Mouse (Mus musculus) liver, embryonic 16.5 days (tissue): ENCODE data around the gene Jun. TPM values are rescaled to one million over a fixed set of nuclear protein-coding genes. Genes with fewer than 3 reads are reported as not detected.

Experiments used
- ATAC-seq: fragments of 200-750 bp; cut with Nextera tagmentation; 2 replicates; pipeline ENCODE4 v1.8.0; 2017; ENCODE audit warnings: low read depth, mild to moderate bottlenecking, moderate number of reproducible peaks, moderate library complexity
- H3K27ac ChIP-seq: fragments of 300-500 bp; sonication (generic); 2 replicates; pipeline ENCODE4 v1.5.1; 2014; ENCODE audit warnings: mild to moderate bottlenecking, low read length
- H3K27me3 ChIP-seq: fragments of 300-500 bp; sonication (generic); 2 replicates; pipeline ENCODE4 v1.6.1; 2014; ENCODE audit warnings: low read depth, low read length, mixed read lengths; ENCODE audit not compliant: control insufficient read depth, insufficient read depth
- H3K36me3 ChIP-seq: fragments of 300-500 bp; sonication (generic); 2 replicates; pipeline ENCODE4 v1.6.1; 2014; ENCODE audit warnings: mild to moderate bottlenecking; ENCODE audit not compliant: control insufficient read depth, insufficient read depth
- H3K4me1 ChIP-seq: fragments of 300-500 bp; sonication (generic); 2 replicates; pipeline ENCODE4 v1.6.1; 2014; ENCODE audit warnings: low read depth, low read length, mixed read lengths; ENCODE audit not compliant: control insufficient read depth
- H3K4me2 ChIP-seq: fragments of 300-500 bp; sonication (generic); 2 replicates; pipeline ENCODE4 v1.6.1; 2014; ENCODE audit warnings: low read depth, low read length, mixed read lengths
- H3K4me3 ChIP-seq: fragments of 300-500 bp; sonication (generic); 2 replicates; pipeline ENCODE4 v1.5.1; 2014; ENCODE audit warnings: low read depth, mild to moderate bottlenecking, low read length
- H3K9ac ChIP-seq: fragments of 300-500 bp; sonication (generic); 2 replicates; pipeline ENCODE4 v1.6.1; 2014; ENCODE audit warnings: low read depth, low read length
- H3K9me3 ChIP-seq: fragments of 300-500 bp; sonication (generic); replicated peaks from 2 replicates; pipeline ENCODE4 v1.6.1; 2016; ENCODE audit warnings: low read length; ENCODE audit not compliant: control insufficient read depth
- WGBS: fragments of 180-500 bp; shearing (Covaris S2); extraction: QIAGEN DNeasy Blood & Tissue Kit; methylation state at CpG from one replicate; pipeline ENCODE4 v1.1.7; 2014; ENCODE audit not compliant: insufficient replicate concordance; 5-methylcytosine and 5-hydroxymethylcytosine counted together
- polyA plus RNA-seq: library from polyadenylated mRNA; unstranded; fragments of >200 nt; fragmentation: Nextera tagmentation; extraction: Ambion mirVana; gene quantifications from 2 replicates; pipeline ENCODE4 v1.2.1, GENCODE M21; 2015

The Jun gene
- polyA plus RNA-seq, 1 experiment from 2014 or later: 5.5 TPM

GRCm38 (mm10) chr4:95049884-95050517, 2.0 kb downstream of the Jun start:
- WGBS: under 1% methylated on average over 34 of the region's 34 CpGs
- Histone ChIP-seq H3K27me3 (peaks cover 43% of the 10 kb centered on the region), H3K9me3 (no peaks in the 10 kb centered on the region), H3K27ac (no peak overlapping the region), H3K4me2 (peak overlapping the region; percentile 64), H3K36me3 (no peaks in the 10 kb centered on the region), H3K4me1 (peaks cover 5% of the 10 kb centered on the region; the same call in 1 of the 2 replicates), H3K4me3 (peak overlapping the region; percentile 66), H3K9ac (peak overlapping the region; percentile 65)
- ATAC-seq: no peak

GRCm38 (mm10) chr4:95049153-95049552, 2.9 kb downstream of the Jun start:
- H3K4me3 ChIP-seq: no peak overlapping the region
- peaks cover 5% of the 10 kb centered on the region; the same call in 1 of the 2 replicates for H3K4me1 ChIP-seq
- WGBS: 61% methylated on average over 2 of the region's 2 CpGs

GRCm38 (mm10) chr4:95048731-95049100, 3.3 kb downstream of the Jun start:
- H3K9me3 ChIP-seq: no peaks in the 10 kb centered on the region
- H3K36me3 ChIP-seq: no peaks in the 10 kb centered on the region
- H3K9ac ChIP-seq: no peak overlapping the region
- no peak overlapping the region for H3K27ac ChIP-seq
- H3K27me3 ChIP-seq: peaks cover 43% of the 10 kb centered on the region
- peaks cover 5% of the 10 kb centered on the region; the same call in 1 of the 2 replicates for H3K4me1 ChIP-seq
- H3K4me3 ChIP-seq: no peak overlapping the region
- WGBS: 62% methylated on average over 4 of the region's 4 CpGs
- H3K4me2 ChIP-seq: no peak overlapping the region
- ATAC-seq: no peak

More at GRCm38 (mm10) chr4:95049153-95049552, 2.9 kb downstream of the Jun start:
- no peak for ATAC-seq
- Histone ChIP-seq H3K4me2 (0 out of 2 replicates have a peak overlapping the region, but pooled peaks have one; percentile 9), H3K36me3 (no peaks in the 10 kb centered on the region), H3K9ac (no peak overlapping the region), H3K27me3 (peaks cover 43% of the 10 kb centered on the region), H3K9me3 (no peaks in the 10 kb centered on the region), H3K27ac (no peak overlapping the region)

- Histone ChIP-seq H3K27me3 (peaks cover 41% of the 10 kb centered on the region), H3K4me2 (no peak overlapping the region), H3K36me3 (no peaks in the 10 kb centered on the region), H3K9me3 (no peaks in the 10 kb centered on the region), H3K9ac (no peak overlapping the region), H3K27ac (no peak overlapping the region), H3K4me1 (no peaks in the 10 kb centered on the region; the same call in 1 of the 2 replicates), H3K4me3 (no peak overlapping the region)
- ATAC-seq: no peak
- 60% methylated on average over 5 of the region's 5 CpGs for WGBS
These were observed 3.8 kb downstream of the Jun start for GRCm38 (mm10) chr4:95048021-95048730.

GRCm38 (mm10) chr4:95045133-95045532, 6.9 kb downstream of the Jun start:
- WGBS: 67% methylated on average over 1 of the region's 1 CpGs
- H3K4me2 ChIP-seq: no peak overlapping the region
- H3K9ac ChIP-seq: no peak overlapping the region
- no peaks in the 10 kb centered on the region; the same call in 1 of the 2 replicates for H3K4me1 ChIP-seq
- no peak for ATAC-seq
- no peak overlapping the region for H3K4me3 ChIP-seq
- no peaks in the 10 kb centered on the region for H3K36me3 ChIP-seq
- H3K27ac ChIP-seq: no peak overlapping the region
- no peaks in the 10 kb centered on the region for H3K9me3 ChIP-seq
- H3K27me3 ChIP-seq: peaks cover 11% of the 10 kb centered on the region

GRCm38 (mm10) chr4:95044721-95045120, 7.3 kb downstream of the Jun start:
- no peak overlapping the region for H3K4me2 ChIP-seq
- peaks cover 7% of the 10 kb centered on the region for H3K27me3 ChIP-seq
- H3K36me3 ChIP-seq: no peaks in the 10 kb centered on the region
- H3K4me1 ChIP-seq: no peaks in the 10 kb centered on the region; the same call in 1 of the 2 replicates
- no peaks in the 10 kb centered on the region for H3K9me3 ChIP-seq
- H3K9ac ChIP-seq: no peak overlapping the region
- 60% methylated on average over 6 of the region's 6 CpGs for WGBS
- no peak overlapping the region for H3K27ac ChIP-seq
- H3K4me3 ChIP-seq: no peak overlapping the region
- ATAC-seq: no peak

- Histone ChIP-seq H3K9ac (no peak overlapping the region), H3K27me3 (no peaks in the 10 kb centered on the region), H3K4me2 (no peak overlapping the region), H3K4me1 (no peaks in the 10 kb centered on the region), H3K4me3 (no peak overlapping the region), H3K36me3 (no peaks in the 10 kb centered on the region), H3K9me3 (no peaks in the 10 kb centered on the region), H3K27ac (no peak overlapping the region)
- 44% methylated on average over 5 of the region's 5 CpGs for WGBS
- no peak for ATAC-seq
These were observed 14.0 kb downstream of the Jun start for GRCm38 (mm10) chr4:95038024-95038423.

GRCm38 (mm10) chr4:95031158-95031557, 20.9 kb downstream of the Jun start:
- Histone ChIP-seq H3K4me1 (no peaks in the 10 kb centered on the region), H3K9me3 (no peaks in the 10 kb centered on the region), H3K27ac (no peak overlapping the region), H3K4me3 (no peak overlapping the region), H3K9ac (no peak overlapping the region), H3K4me2 (no peak overlapping the region), H3K27me3 (no peaks in the 10 kb centered on the region), H3K36me3 (no peaks in the 10 kb centered on the region)
- ATAC-seq: no peak
- WGBS: 47% methylated on average over 4 of the region's 4 CpGs
